Mouse (Mus musculus) megakaryocyte, embryonic 14.5 days (primary cell): Measurements from ENCODE around the gene Apoh.

Experiments
- FLI1 ChIP-seq: IDR thresholded peaks from 2 replicates; pipeline ENCODE4 v1.6.1; 2012; ENCODE audit warnings: low read length, inconsistent platforms, mixed read lengths
- GATA1 ChIP-seq: IDR thresholded peaks from 3 replicates; pipeline ENCODE4 v1.6.1; 2012; ENCODE audit warnings: mixed read lengths, low read length, inconsistent platforms, borderline replicate concordance

- TF ChIP-seq GATA1, result no peak
- no peak for TF ChIP-seq FLI1
Observed at GRCm38 (mm10) chr11:108443893-108444563, 100.9 kb downstream of the Apoh start.
